Mouse (Mus musculus): ENCODE results near the gene Tmem234.

DNA sequence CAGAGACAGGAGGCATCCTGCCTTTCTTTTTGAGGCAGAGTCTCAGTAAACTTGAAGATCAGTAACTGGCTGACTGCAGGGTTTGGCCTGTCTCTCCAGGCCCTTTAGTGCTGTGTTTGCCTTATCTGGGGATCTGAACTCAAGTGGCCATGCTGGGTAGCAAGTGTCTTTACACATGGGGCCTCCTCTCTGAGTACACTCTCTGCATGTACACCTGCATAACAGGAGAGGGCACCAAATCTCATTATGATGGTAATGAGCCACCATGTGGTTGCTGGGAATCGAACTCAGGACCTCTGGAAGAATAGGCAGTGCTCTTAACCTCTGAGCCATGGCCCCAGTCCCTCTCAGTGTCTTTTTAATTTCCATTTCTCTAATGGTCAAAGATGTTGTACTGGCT lies 18.2 kb upstream of the Tmem234 start:
- TF ChIP-seq POLR2A (IDR thresholded peaks at IDR 0.05; ENCODE audit: borderline replicate concordance, extremely low read depth, insufficient read depth, insufficient read length, poor library complexity, severe bottlenecking): no peak
- no peak for TF ChIP-seq CTCF (IDR thresholded peaks at IDR 0.05; ENCODE audit: borderline replicate concordance, extremely low read depth, insufficient read depth, insufficient read length)
